Mouse (Mus musculus): ENCODE results near the gene Slc20a1. TPM values are rescaled to one million over a fixed set of nuclear protein-coding genes. Genes with fewer than 3 reads are reported as not detected.
A peak's percentile ranks its signal among the peaks of the same experiment; 100 is the strongest.

The Slc20a1 gene
- polyA plus RNA-seq, 1 experiment from 2014 or later: 34.4 TPM

DNA sequence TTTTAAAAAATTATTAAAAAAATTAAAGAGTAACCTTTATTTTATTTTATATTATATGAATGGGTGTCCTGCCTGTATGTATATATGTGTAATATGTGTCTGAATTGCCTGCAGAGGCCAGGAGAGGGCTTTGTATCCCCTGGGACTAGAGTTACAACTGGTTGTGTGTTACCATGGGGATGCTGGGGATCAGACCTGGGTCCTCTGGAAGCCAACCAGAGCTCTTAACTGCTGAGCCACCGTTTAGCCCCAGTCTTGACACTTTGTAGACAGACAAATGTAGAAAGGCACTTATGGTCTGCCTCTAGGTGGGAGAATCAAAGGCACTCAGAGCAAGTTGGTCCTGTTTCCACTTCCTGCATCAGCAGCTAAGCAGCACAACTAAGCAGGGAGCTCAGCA lies 50.8 kb downstream of the Slc20a1 start:
- no peaks in the 10 kb centered on the region for H3K36me3 ChIP-seq (ENCODE audit: insufficient read depth)
- H3K4me1 ChIP-seq (ENCODE audit: insufficient read depth): 0 out of 2 replicates have a peak, but pooled peaks cover 4% of the 10 kb centered on the region
- H3K4me2 ChIP-seq: no peak overlapping the region
- no peak overlapping the region for H3K27ac ChIP-seq (ENCODE audit: low read depth)
- ATAC-seq (ENCODE audit: insufficient read depth) (no peak), DNase-seq (no peak)
- no peak for TF ChIP-seq CTCF (IDR thresholded peaks at IDR 0.05; ENCODE audit: low read depth)
- H3K4me3 ChIP-seq (ENCODE audit: low read depth, low read length): no peak overlapping the region
- no peaks in the 10 kb centered on the region for H3K27me3 ChIP-seq (ENCODE audit: insufficient read depth, low read length)
- no peaks in the 10 kb centered on the region for H3K9me3 ChIP-seq (ENCODE audit: low read depth, low read length)
- WGBS: 45% methylated on average over 1 of the region's 1 CpGs
- no peak overlapping the region for H3K9ac ChIP-seq

DNA sequence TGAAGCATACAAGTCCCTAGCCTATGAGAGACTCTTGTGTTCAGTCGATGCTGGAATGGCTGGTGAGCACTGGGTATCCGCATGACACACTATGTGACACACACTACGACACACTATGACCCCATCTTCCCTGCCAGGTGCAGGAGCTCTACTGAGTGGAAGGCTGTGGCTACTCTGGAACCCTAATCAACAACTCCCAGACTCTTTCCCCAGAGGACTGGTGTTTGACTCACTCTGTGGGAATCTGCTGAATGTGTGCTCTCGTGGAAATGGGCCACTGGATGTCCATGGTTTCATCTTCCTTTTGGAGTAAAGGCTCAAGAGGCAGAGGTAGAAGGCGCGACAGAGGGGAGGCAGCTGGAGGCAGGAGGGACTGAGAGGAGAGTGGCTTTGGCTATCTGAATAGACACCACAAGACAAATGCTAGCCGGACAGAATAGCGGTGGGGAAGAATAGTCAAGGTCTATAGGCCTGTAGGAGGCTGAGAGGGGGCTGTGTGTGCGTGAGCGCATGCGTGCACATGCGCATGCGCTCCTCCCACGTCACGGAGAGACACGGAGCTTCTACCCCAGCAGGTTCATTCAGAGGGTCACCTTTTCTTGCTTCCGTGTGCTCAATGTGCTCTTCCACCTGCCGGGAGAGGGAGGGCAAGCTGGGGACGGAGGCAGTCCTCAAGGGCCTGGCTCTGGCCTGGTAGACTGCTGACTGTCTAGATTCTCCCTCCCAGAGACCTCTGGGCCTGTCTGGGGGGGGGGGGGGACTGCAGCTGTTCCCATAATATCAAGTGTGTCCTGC lies 54.5 kb downstream of the Slc20a1 start:
- WGBS: 83% methylated on average over 19 of the region's 19 CpGs
- ATAC-seq (ENCODE audit: insufficient read depth): no peak
- DNase-seq: no peak
- H3K4me2 ChIP-seq: no peak overlapping the region
- H3K4me3 ChIP-seq (ENCODE audit: low read depth, low read length): no peak overlapping the region
- no peaks in the 10 kb centered on the region for H3K9me3 ChIP-seq (ENCODE audit: low read depth, low read length)
- no peak for TF ChIP-seq CTCF (IDR thresholded peaks at IDR 0.05; ENCODE audit: low read depth)
- H3K4me1 ChIP-seq (ENCODE audit: insufficient read depth): no peaks in the 10 kb centered on the region
- H3K36me3 ChIP-seq (ENCODE audit: insufficient read depth): no peaks in the 10 kb centered on the region
- no peak overlapping the region for H3K27ac ChIP-seq (ENCODE audit: low read depth)
- H3K9ac ChIP-seq: no peak overlapping the region
- H3K27me3 ChIP-seq (ENCODE audit: insufficient read depth, low read length): no peaks in the 10 kb centered on the region

GRCm38 (mm10) chr2:129253631-129253970 lies 55.0 kb downstream of the Slc20a1 start:
- 72% methylated on average over 2 of the region's 2 CpGs for WGBS

GRCm38 (mm10) chr2:129254076-129254475 lies 55.5 kb downstream of the Slc20a1 start:
- 62% methylated on average over 2 of the region's 2 CpGs for WGBS
- no peak overlapping the region for H3K4me2 ChIP-seq
- ATAC-seq (ENCODE audit: insufficient read depth): no peak
- no peaks in the 10 kb centered on the region for H3K4me1 ChIP-seq (ENCODE audit: insufficient read depth)
- no peaks in the 10 kb centered on the region for H3K27me3 ChIP-seq (ENCODE audit: insufficient read depth, low read length)
- H3K36me3 ChIP-seq (ENCODE audit: insufficient read depth): no peaks in the 10 kb centered on the region
- no peaks in the 10 kb centered on the region for H3K9me3 ChIP-seq (ENCODE audit: low read depth, low read length)
- H3K4me3 ChIP-seq (ENCODE audit: low read depth, low read length): no peak overlapping the region
- H3K27ac ChIP-seq (ENCODE audit: low read depth): no peak overlapping the region
- no peak overlapping the region for H3K9ac ChIP-seq
- no peak for TF ChIP-seq CTCF (IDR thresholded peaks at IDR 0.05; ENCODE audit: low read depth)
- no peak for DNase-seq

More at GRCm38 (mm10) chr2:129253631-129253970, 55.0 kb downstream of the Slc20a1 start:
- TF ChIP-seq CTCF (IDR thresholded peaks at IDR 0.05; ENCODE audit: low read depth): no peak
- Histone ChIP-seq H3K36me3 (ENCODE audit: insufficient read depth) (no peaks in the 10 kb centered on the region), H3K9ac (no peak overlapping the region), H3K27ac (ENCODE audit: low read depth) (no peak overlapping the region), H3K4me1 (ENCODE audit: insufficient read depth) (no peaks in the 10 kb centered on the region), H3K4me2 (no peak overlapping the region), H3K4me3 (ENCODE audit: low read depth, low read length) (no peak overlapping the region), H3K9me3 (ENCODE audit: low read depth, low read length) (no peaks in the 10 kb centered on the region), H3K27me3 (ENCODE audit: insufficient read depth, low read length) (no peaks in the 10 kb centered on the region)
- ATAC-seq (ENCODE audit: insufficient read depth): no peak
- DNase-seq: no peak

DNA sequence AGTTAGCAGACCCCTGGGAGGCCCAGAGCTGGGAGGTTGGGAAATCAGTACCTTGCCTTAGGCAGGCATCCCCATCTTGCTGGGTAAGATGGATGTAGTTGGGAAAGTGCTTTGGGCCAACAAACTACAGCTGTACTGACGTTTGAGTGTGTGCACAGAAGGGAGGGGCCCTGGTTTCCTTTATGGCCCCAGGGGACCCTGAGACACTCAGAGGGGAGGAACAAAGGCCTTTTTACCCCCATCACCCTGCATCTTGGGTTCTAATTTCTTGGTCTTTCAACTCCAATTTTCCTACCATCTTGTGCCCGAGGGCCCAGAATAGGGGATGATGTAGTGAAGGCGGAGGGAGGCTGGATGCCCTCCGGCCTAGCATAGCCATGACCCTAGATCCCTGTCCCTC lies 57.4 kb downstream of the Slc20a1 start:
- no peaks in the 10 kb centered on the region for H3K9me3 ChIP-seq (ENCODE audit: low read depth, low read length)
- H3K4me2 ChIP-seq: no peak overlapping the region
- H3K27ac ChIP-seq (ENCODE audit: low read depth): no peak overlapping the region
- no peak overlapping the region for H3K4me3 ChIP-seq (ENCODE audit: low read depth, low read length)
- no peaks in the 10 kb centered on the region for H3K4me1 ChIP-seq (ENCODE audit: insufficient read depth)
- no peaks in the 10 kb centered on the region for H3K27me3 ChIP-seq (ENCODE audit: insufficient read depth, low read length)
- no peak for TF ChIP-seq CTCF (IDR thresholded peaks at IDR 0.05; ENCODE audit: low read depth)
- no peaks in the 10 kb centered on the region for H3K36me3 ChIP-seq (ENCODE audit: insufficient read depth)
- H3K9ac ChIP-seq: no peak overlapping the region
- WGBS: 70% methylated on average over 4 of the region's 4 CpGs
- ATAC-seq (ENCODE audit: insufficient read depth): no peak
- DNase-seq: no peak

DNA sequence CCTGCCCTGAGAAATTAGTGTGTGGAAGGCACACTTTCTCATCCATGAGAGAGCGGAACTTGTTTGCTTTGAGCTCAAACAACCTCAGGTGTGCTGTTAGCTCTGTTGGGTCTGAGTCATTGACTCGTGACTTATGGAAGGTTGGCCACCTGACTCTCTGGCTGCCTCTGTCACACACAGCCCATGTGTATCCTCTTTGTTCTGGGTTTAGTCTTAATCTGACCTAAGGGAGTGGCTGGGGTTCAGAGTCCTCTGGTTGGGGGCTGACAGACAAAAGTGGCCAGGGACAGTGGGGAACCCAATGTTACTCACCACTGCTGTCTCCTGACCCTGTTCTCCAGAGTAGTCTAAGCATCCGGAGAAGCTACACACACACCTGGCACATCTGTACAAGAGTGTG lies 59.5 kb downstream of the Slc20a1 start:
- Histone ChIP-seq H3K9me3 (ENCODE audit: low read depth, low read length) (no peaks in the 10 kb centered on the region), H3K4me1 (ENCODE audit: insufficient read depth) (no peaks in the 10 kb centered on the region), H3K27ac (ENCODE audit: low read depth) (no peak overlapping the region), H3K27me3 (ENCODE audit: insufficient read depth, low read length) (no peaks in the 10 kb centered on the region), H3K4me2 (no peak overlapping the region), H3K9ac (no peak overlapping the region), H3K4me3 (ENCODE audit: low read depth, low read length) (no peak overlapping the region), H3K36me3 (ENCODE audit: insufficient read depth) (no peaks in the 10 kb centered on the region)
- WGBS: 75% methylated on average over 3 of the region's 3 CpGs
- no peak for TF ChIP-seq CTCF (IDR thresholded peaks at IDR 0.05; ENCODE audit: low read depth)
- DNase-seq (no peak), ATAC-seq (ENCODE audit: insufficient read depth) (no peak)

DNA sequence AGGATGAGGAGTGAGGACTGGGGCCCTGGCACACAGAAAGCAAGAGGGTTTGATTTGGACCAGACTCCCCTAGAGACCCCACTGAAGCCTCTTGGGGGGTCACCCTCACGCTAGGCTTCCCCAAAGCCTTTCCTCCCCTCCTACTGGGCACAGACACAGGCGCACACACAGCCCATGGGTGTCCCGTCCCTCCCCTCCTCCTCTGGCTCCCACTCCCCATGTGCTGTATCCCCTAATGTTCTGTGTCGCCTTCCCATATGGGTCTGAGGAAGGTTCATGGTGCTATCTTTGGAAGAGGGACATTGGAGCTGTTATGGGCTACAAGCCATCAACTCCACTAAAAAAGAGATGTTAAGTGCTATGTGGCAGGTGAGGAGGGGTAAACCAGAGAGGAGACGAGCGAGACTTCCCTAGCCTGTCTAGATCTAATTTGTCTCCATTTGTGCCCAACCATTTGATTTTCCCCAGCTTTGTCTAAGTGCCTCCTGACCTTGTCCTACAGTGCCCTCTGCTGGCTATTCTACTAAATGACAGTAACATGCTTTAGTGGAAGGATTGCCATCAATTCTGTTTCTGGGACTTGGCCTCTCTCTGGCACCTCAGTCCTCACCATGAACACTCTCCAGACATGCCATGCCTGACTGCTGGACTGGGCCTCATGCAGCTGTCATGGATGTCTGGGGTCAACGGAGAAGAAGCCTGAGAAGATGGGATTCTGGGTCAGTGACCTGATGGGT lies 60.1 kb downstream of the Slc20a1 start:
- Histone ChIP-seq H3K36me3 (ENCODE audit: insufficient read depth) (no peaks in the 10 kb centered on the region), H3K4me2 (no peak overlapping the region), H3K4me3 (ENCODE audit: low read depth, low read length) (no peak overlapping the region), H3K9ac (no peak overlapping the region), H3K27me3 (ENCODE audit: insufficient read depth, low read length) (no peaks in the 10 kb centered on the region), H3K4me1 (ENCODE audit: insufficient read depth) (no peaks in the 10 kb centered on the region), H3K9me3 (ENCODE audit: low read depth, low read length) (no peaks in the 10 kb centered on the region), H3K27ac (ENCODE audit: low read depth) (no peak overlapping the region)
- DNase-seq (peak; percentile 93), ATAC-seq (ENCODE audit: insufficient read depth) (peak; percentile 68; the same call in 1 of the 2 replicates)
- TF ChIP-seq CTCF (IDR thresholded peaks at IDR 0.05; ENCODE audit: low read depth): peak; percentile 94
- WGBS: 35% methylated on average over 7 of the region's 7 CpGs

All from lung, embryonic 14.5 days (tissue).